Mouse (Mus musculus) ES-Bruce4 (cell line): ENCODE measurements around the gene Vmn1r183.

ENCODE experiments used
- CTCF ChIP-seq: IDR thresholded peaks from one replicate; pipeline ENCODE4 v1.8.1; 2011; ENCODE audit warnings: low read depth, low read length
- EP300 ChIP-seq: IDR thresholded peaks from 2 replicates; pipeline ENCODE4 v1.6.1; 2011; ENCODE audit warnings: low read depth, low read length; ENCODE audit not compliant: insufficient read depth

DNA sequence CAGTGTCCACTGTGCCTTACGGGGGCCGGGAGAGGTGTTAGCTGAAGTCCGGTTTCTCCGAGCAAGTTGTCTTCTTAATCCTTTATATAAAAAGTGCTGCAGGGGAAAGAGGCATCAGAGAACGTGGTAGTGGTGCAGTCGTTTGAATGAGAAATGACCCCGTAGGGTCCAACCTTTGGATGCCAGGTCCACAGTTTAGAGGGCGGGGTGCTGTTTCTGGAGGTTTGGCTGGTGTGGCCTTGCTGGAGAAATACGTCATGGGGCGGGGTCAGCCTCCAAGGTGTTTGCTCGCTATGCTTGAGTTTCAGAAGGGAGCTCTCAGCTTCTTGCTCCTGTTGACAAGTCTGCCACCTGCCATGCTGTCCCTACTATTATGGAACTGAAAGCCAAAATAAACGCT lies 59.9 kb downstream of the Vmn1r183 start:
- no peak for TF ChIP-seq CTCF
- TF ChIP-seq EP300, result no peak
